Mouse (Mus musculus) forebrain, postnatal 0 days (tissue): ENCODE data around the gene Vps4a. TPM values are rescaled to one million over a fixed set of nuclear protein-coding genes. Genes with fewer than 3 reads are reported as not detected.
A peak's percentile ranks its signal among the peaks of the same experiment; 100 is the strongest.

Experiments used
- ATAC-seq: fragments of 200-750 bp; cut with Nextera tagmentation; 2 replicates; pipeline ENCODE4 v1.8.0; 2017; ENCODE audit warnings: mild to moderate bottlenecking, moderate library complexity
- DNase-seq: peaks from one replicate; pipeline ENCODE4 v3.0.0-alpha.2; 2015
- H3K27ac ChIP-seq: fragments of 300-500 bp; sonication (generic); 2 replicates; pipeline ENCODE4 v1.5.1; 2014; ENCODE audit warnings: low read depth, mild to moderate bottlenecking, antibody characterized with exemption, low read length, moderate library complexity, mixed read lengths
- H3K27me3 ChIP-seq: fragments of 300-500 bp; sonication (generic); 2 replicates; pipeline ENCODE4 v1.6.1; 2014; ENCODE audit warnings: mild to moderate bottlenecking, low read length, mixed read lengths; ENCODE audit not compliant: insufficient read depth
- H3K36me3 ChIP-seq: fragments of 300-500 bp; sonication (generic); 2 replicates; pipeline ENCODE4 v1.6.1; 2014; ENCODE audit warnings: mild to moderate bottlenecking, moderate library complexity; ENCODE audit not compliant: insufficient read depth
- H3K4me1 ChIP-seq: fragments of 300-500 bp; sonication (generic); 2 replicates; pipeline ENCODE4 v1.6.1; 2014; ENCODE audit warnings: antibody characterized with exemption; ENCODE audit not compliant: insufficient read depth
- H3K4me2 ChIP-seq: fragments of 300-500 bp; sonication (generic); 2 replicates; pipeline ENCODE4 v1.6.1; 2014; ENCODE audit warnings: low read depth, mild to moderate bottlenecking, moderate library complexity
- H3K4me3 ChIP-seq: fragments of 300-500 bp; sonication (generic); 2 replicates; pipeline ENCODE4 v1.5.1; 2014; ENCODE audit warnings: low read depth, low read length, mixed read lengths
- H3K9ac ChIP-seq: fragments of 300-500 bp; sonication (generic); 2 replicates; pipeline ENCODE4 v1.6.1; 2014; ENCODE audit warnings: mild to moderate bottlenecking
- H3K9me3 ChIP-seq: fragments of 300-500 bp; sonication (generic); 2 replicates; pipeline ENCODE4 v1.6.1; 2016; ENCODE audit warnings: low read length
- CTCF ChIP-seq: sonication (generic); IDR thresholded peaks from 2 replicates; pipeline ENCODE4 v1.5.1; 2016; ENCODE audit warnings: antibody characterized with exemption, control low read depth, low read depth
- WGBS: fragments of 180-500 bp; shearing (Covaris S2); extraction: QIAGEN DNeasy Blood & Tissue Kit; methylation state at CpG from one replicate; pipeline ENCODE4 v1.1.7; 2014; 5-methylcytosine and 5-hydroxymethylcytosine counted together
- polyA plus RNA-seq: library from polyadenylated mRNA; unstranded; fragments of >200 nt; fragmentation: Nextera tagmentation; extraction: Ambion mirVana; gene quantifications from 2 replicates; pipeline ENCODE4 v1.2.1, GENCODE M21; 2015
- total RNA-seq: library from RNA; depleted of rRNA; stranded (reverse); fragments of >200 nt; gene quantifications from 2 replicates; pipeline ENCODE4 v1.2.3, GENCODE M21; 2014

Gene Vps4a
- total and polyA plus RNA-seq, 2 experiments from 2014 or later = 145 to 174 TPM

- no peaks in the 10 kb centered on the region for H3K9me3 ChIP-seq
- H3K36me3 ChIP-seq = no peaks in the 10 kb centered on the region
- WGBS = 63% methylated on average over 1 of the region's 1 CpGs
- no peak overlapping the region for H3K4me2 ChIP-seq
- no peak overlapping the region for H3K4me3 ChIP-seq
- H3K4me1 ChIP-seq = no peaks in the 10 kb centered on the region
- peak; percentile 37 for DNase-seq
- ATAC-seq = no peak
- H3K9ac ChIP-seq = no peak overlapping the region
- H3K27me3 ChIP-seq = no peaks in the 10 kb centered on the region
- no peak overlapping the region for H3K27ac ChIP-seq
- no peak for TF ChIP-seq CTCF
Observed at GRCm38 (mm10) chr8:106999068-106999467, 32.0 kb upstream of the Vps4a start.

- Histone ChIP-seq H3K4me3 (no peak overlapping the region), H3K4me2 (no peak overlapping the region), H3K27ac (no peak overlapping the region), H3K9ac (no peak overlapping the region), H3K9me3 (no peaks in the 10 kb centered on the region), H3K36me3 (no peaks in the 10 kb centered on the region), H3K27me3 (no peaks in the 10 kb centered on the region), H3K4me1 (no peaks in the 10 kb centered on the region)
- peak; percentile 100 for TF ChIP-seq CTCF
- ATAC-seq (peak; percentile 90), DNase-seq (peak; percentile 92)
- 32% methylated on average over 5 of the region's 5 CpGs for WGBS
Observed at GRCm38 (mm10) chr8:107002532-107002931, 28.5 kb upstream of the Vps4a start.

GRCm38 (mm10) chr8:107007795-107008194, 23.2 kb upstream of the Vps4a start:
- ATAC-seq (no peak), DNase-seq (no peak)
- no peak overlapping the region for H3K4me2 ChIP-seq
- 89% methylated on average over 3 of the region's 3 CpGs for WGBS
- no peaks in the 10 kb centered on the region for H3K4me1 ChIP-seq
- 0 out of 2 replicates have a peak, but pooled peaks cover 4% of the 10 kb centered on the region for H3K36me3 ChIP-seq
- H3K9ac ChIP-seq = no peak overlapping the region
- no peak for TF ChIP-seq CTCF
- H3K9me3 ChIP-seq = no peaks in the 10 kb centered on the region
- no peak overlapping the region for H3K4me3 ChIP-seq
- H3K27me3 ChIP-seq = no peaks in the 10 kb centered on the region
- no peak overlapping the region for H3K27ac ChIP-seq

GRCm38 (mm10) chr8:107012666-107013065, 18.4 kb upstream of the Vps4a start:
- Histone ChIP-seq H3K9ac (no peak overlapping the region), H3K4me1 (no peaks in the 10 kb centered on the region), H3K9me3 (no peaks in the 10 kb centered on the region), H3K4me2 (no peak overlapping the region), H3K36me3 (0 out of 2 replicates have a peak, but pooled peaks cover 4% of the 10 kb centered on the region), H3K27ac (no peak overlapping the region), H3K4me3 (no peak overlapping the region), H3K27me3 (no peaks in the 10 kb centered on the region)
- DNase-seq (no peak), ATAC-seq (no peak)
- no peak for TF ChIP-seq CTCF
- WGBS = 95% methylated on average over 2 of the region's 2 CpGs

DNA sequence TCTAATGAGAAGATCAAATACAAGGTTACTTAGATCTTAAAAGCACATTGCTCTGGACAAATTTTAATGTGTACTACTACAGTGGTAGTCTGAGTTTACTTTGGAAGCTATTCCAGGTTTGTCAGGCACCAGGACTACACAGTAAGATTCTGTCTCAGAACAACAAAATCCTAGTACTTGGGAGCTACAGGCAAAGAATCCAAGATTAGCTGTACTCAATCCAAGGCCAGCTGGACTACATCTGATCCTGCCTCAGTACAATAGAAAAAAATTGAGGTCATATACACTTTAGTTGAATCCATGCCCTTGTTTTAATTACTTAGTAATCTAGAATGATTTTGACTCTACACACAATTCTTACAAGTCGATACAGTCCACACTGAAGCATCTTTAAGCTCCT, 16.1 kb upstream of the Vps4a start:
- Histone ChIP-seq H3K9ac (no peak overlapping the region), H3K36me3 (0 out of 2 replicates have a peak, but pooled peaks cover 4% of the 10 kb centered on the region), H3K27me3 (no peaks in the 10 kb centered on the region), H3K4me2 (no peak overlapping the region), H3K27ac (no peak overlapping the region), H3K4me3 (no peak overlapping the region), H3K9me3 (no peaks in the 10 kb centered on the region), H3K4me1 (no peaks in the 10 kb centered on the region)
- ATAC-seq = no peak
- 86% methylated on average over 1 of the region's 1 CpGs for WGBS
- no peak for TF ChIP-seq CTCF
- no peak for DNase-seq

DNA sequence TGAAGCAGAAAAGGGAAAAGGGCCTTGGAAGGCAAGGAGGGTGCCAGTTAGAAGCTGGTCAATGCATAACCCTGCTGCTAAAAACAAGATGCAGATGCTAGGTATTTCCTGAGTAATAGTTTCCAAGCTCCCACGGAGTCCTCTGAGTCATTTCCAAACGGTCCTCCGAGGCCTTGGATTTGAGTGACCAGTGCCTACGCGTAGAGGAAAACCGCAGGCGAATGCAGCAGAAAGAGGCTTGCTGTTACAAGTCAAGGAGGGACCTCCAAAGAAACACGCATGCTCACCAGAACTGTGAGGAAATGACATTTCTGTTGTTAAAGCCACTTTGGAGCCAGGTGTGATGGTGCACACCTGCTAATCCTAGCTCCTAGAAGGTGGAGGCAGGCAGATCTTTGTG, 7.5 kb upstream of the Vps4a start:
- WGBS = 90% methylated on average over 8 of the region's 8 CpGs
- Histone ChIP-seq H3K4me2 (no peak overlapping the region), H3K36me3 (no peaks in the 10 kb centered on the region), H3K27me3 (no peaks in the 10 kb centered on the region), H3K4me3 (no peak overlapping the region), H3K27ac (no peak overlapping the region), H3K4me1 (no peaks in the 10 kb centered on the region), H3K9me3 (no peaks in the 10 kb centered on the region), H3K9ac (no peak overlapping the region)
- ATAC-seq = no peak
- TF ChIP-seq CTCF = no peak
- DNase-seq = no peak

DNA sequence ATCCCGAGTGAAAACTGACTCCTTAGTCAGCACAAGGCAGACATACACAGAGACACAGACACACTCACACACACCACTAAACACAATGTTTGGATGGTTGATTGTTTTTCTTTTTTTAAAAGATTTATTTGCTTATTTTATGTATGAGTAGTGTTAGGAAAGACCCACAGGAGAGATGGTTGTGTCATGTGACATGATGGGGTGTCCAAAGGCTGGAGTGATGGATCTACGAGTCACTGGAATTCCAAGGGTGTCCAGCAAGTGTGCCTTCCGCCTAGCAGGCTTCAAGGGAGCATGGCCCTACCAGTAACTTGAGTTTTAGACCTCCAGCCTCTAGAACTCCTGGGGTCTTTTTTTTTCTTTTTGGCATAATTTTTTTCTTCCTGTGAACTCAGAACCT, 1.7 kb upstream of the Vps4a start:
- H3K27ac ChIP-seq = no peak overlapping the region
- H3K4me2 ChIP-seq = no peak overlapping the region
- 88% methylated on average over 3 of the region's 3 CpGs for WGBS
- no peaks in the 10 kb centered on the region for H3K36me3 ChIP-seq
- H3K9me3 ChIP-seq = no peaks in the 10 kb centered on the region
- no peak for DNase-seq
- no peak for TF ChIP-seq CTCF
- H3K27me3 ChIP-seq = no peaks in the 10 kb centered on the region
- H3K9ac ChIP-seq = no peak overlapping the region
- H3K4me3 ChIP-seq = no peak overlapping the region
- ATAC-seq = no peak
- peaks cover 12% of the 10 kb centered on the region for H3K4me1 ChIP-seq

DNA sequence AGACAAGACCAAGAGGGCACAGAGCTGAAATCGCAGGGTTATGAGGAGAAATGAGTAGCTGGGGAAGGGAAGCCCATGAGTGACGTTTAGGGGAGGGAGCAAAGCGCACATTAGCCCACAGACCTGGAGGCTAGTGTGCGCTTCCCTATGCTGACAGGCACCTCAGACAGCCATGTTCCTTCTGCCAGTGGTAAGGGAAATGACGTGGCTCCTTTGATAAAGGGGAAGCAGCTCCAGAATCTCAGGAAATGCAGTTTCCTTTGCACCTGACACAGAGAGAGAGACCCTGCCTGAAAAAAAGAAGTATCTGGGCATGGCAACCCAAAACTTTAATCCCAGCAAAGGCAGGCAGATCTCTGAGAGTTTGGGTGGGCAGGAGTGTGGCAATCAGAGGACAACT, 964 bp upstream of the Vps4a start:
- WGBS = 71% methylated on average over 5 of the region's 5 CpGs
- Histone ChIP-seq H3K4me3 (no peak overlapping the region), H3K9ac (no peak overlapping the region), H3K4me2 (no peak overlapping the region), H3K9me3 (no peaks in the 10 kb centered on the region), H3K36me3 (no peaks in the 10 kb centered on the region), H3K4me1 (peaks cover 12% of the 10 kb centered on the region), H3K27me3 (no peaks in the 10 kb centered on the region), H3K27ac (no peak overlapping the region)
- ATAC-seq = no peak
- no peak for DNase-seq
- TF ChIP-seq CTCF = no peak
